Mouse (Mus musculus) stomach, embryonic 15.5 days (tissue): Measurements from ENCODE around the gene Scrg1. TPM values are rescaled to one million over a fixed set of nuclear protein-coding genes. Genes with fewer than 3 reads are reported as not detected.
A peak's percentile ranks its signal among the peaks of the same experiment; 100 is the strongest.
"Not testable (repeated sequence)": the region's sequence is repeated elsewhere in the genome, so short reads cannot be mapped to it uniquely, and the experiment has no call there.

Source experiments
- ATAC-seq: fragments of 200-750 bp; cut with Nextera tagmentation; 2 replicates; pipeline ENCODE4 v1.8.0; 2017; ENCODE audit warnings: low read depth, moderate number of reproducible peaks, moderate TSS enrichment; ENCODE audit not compliant: insufficient read depth, low FRiP score
- H3K27ac ChIP-seq: fragments of 300-500 bp; sonication (generic); 2 replicates; pipeline ENCODE4 v1.5.1; 2015; ENCODE audit warnings: mild to moderate bottlenecking, inconsistent platforms
- H3K27me3 ChIP-seq: fragments of 300-500 bp; sonication (generic); replicated peaks from 2 replicates; pipeline ENCODE4 v1.6.1; 2015; ENCODE audit warnings: inconsistent platforms
- H3K36me3 ChIP-seq: fragments of 300-500 bp; sonication (generic); 2 replicates; pipeline ENCODE4 v1.6.1; 2015; ENCODE audit warnings: inconsistent platforms
- H3K4me1 ChIP-seq: fragments of 300-500 bp; sonication (generic); 2 replicates; pipeline ENCODE4 v1.6.1; 2015; ENCODE audit warnings: inconsistent platforms
- H3K4me2 ChIP-seq: fragments of 300-500 bp; sonication (generic); 2 replicates; pipeline ENCODE4 v1.6.1; 2015; ENCODE audit warnings: mild to moderate bottlenecking, inconsistent platforms
- H3K4me3 ChIP-seq: fragments of 300-500 bp; sonication (generic); replicated peaks from 2 replicates; pipeline ENCODE4 v1.5.1; 2015; ENCODE audit warnings: inconsistent platforms
- H3K9ac ChIP-seq: fragments of 300-500 bp; sonication (generic); 2 replicates; pipeline ENCODE4 v1.6.1; 2015; ENCODE audit warnings: inconsistent platforms
- H3K9me3 ChIP-seq: fragments of 300-500 bp; sonication (generic); 2 replicates; pipeline ENCODE4 v1.6.1; 2016; ENCODE audit warnings: inconsistent platforms
- WGBS: fragments of 180-500 bp; shearing (Covaris S2); methylation state at CpG from one replicate; pipeline ENCODE4 v1.1.7; 2015; 5-methylcytosine and 5-hydroxymethylcytosine counted together
- polyA plus RNA-seq: library from polyadenylated mRNA; unstranded; fragments of >200 nt; fragmentation: Nextera tagmentation; extraction: Ambion mirVana; gene quantifications from 2 replicates; pipeline ENCODE4 v1.2.1, GENCODE M21; 2015

The Scrg1 gene
- polyA plus RNA-seq, 1 experiment from 2014 or later, result 0.53 TPM

DNA sequence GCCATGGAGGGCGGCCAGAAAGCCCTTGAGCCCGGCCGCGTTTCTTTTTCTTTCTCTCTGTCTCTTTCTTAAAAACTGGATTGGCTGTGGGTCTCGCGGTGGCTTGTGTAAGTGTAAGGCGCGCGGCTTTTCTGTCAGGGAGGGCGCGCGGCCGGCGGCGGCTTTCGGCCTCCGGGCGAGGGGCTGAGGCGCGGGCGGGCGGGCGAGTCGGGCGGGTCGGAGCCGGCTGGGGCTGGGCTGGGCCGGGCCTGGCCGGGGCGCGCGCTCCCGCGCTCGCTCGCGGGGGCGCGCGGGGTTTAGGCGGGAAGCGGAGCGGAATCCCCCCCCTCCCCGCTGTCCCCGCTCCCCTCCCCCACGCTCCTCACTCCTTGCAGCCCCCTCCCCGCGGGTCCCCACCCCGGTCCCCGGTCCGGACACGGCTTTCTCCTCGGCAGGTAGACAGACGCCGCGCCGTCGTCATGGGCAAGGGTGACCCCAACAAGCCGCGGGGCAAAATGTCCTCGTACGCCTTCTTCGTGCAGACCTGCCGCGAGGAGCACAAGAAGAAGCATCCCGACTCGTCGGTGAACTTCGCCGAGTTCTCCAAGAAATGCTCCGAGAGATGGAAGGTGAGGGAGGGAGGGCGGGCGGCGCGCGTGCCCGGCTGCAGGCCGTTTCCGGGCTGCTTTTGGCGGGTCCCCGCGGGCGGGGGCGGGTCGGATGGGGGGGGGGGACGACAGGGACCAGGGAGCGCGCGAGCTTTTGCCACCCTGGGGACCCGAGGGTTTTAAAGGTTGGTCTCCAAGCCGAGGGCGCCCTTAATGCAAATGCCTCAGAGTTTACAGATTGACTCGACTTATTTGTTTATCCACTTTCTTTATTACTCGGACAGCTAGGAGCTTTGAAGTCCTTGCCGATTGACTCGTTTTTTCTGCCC is 56.7 kb downstream of the Scrg1 start:
- H3K4me1 ChIP-seq, result 0 out of 2 replicates have a peak, but pooled peaks cover 6% of the 10 kb centered on the region
- WGBS, result under 1% methylated on average over 73 of the region's 96 CpGs
- peak overlapping the region; percentile 100 for H3K27ac ChIP-seq
- peak; percentile 13; the same call in 1 of the 2 replicates for ATAC-seq
- peaks cover 8% of the 10 kb centered on the region; the same call in 1 of the 2 replicates for H3K36me3 ChIP-seq
- H3K27me3 ChIP-seq, result no peaks in the 10 kb centered on the region
- H3K4me2 ChIP-seq, result peak overlapping the region; percentile 54
- no peaks in the 10 kb centered on the region; the same call in 1 of the 2 replicates for H3K9me3 ChIP-seq
- peak overlapping the region; percentile 90 for H3K4me3 ChIP-seq
- peak overlapping the region; percentile 98 for H3K9ac ChIP-seq

DNA sequence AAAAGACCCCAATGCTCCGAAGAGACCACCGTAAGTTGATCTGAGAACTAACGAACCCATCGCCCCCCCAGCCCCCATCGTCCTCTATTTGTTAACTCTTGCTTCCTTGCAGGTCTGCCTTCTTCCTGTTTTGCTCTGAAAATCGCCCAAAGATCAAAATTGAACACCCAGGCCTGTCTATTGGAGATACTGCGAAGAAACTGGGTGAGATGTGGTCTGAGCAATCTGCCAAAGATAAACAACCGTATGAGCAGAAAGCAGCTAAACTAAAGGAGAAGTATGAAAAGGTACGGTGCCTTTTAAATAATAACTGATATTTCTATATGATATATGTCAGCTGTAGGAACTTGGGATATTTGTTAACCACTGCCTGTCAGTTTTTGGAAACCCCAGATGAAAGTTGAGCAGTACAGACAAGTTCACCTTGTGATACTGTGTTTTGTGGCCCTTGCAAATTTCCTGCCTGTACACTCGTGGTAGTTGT is 57.5 kb downstream of the Scrg1 start:
- not testable (repeated sequence) for H3K9me3 ChIP-seq, ATAC-seq, H3K27me3 ChIP-seq, H3K36me3 ChIP-seq, H3K4me1 ChIP-seq
- WGBS, result 3% methylated on average over 10 of the region's 10 CpGs
- H3K9ac ChIP-seq, result peak overlapping the region; percentile 98; the same call in 1 of the 2 replicates
- H3K27ac ChIP-seq, result peak overlapping the region; percentile 100
- H3K4me3 ChIP-seq, result peak overlapping the region; percentile 90
- peak overlapping the region; percentile 54 for H3K4me2 ChIP-seq

DNA sequence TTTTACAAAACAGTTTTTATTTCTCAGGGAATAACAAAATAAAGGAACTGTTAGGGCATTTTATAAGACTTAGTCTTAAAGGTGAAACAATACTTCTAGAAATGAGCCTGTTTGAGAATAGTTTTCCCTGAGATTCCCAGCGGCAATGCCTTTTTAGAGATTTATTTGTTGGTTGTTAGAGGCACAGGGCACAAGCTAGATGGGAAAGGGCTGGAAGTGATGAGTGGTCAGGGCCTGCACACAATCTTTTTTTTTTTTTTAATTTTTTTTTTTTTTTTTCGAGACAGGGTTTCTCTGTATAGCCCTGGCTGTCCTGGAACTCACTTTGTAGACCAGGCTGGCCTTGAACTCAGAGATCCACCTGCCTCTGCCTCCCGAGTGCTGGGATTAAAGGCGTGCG is 61.0 kb downstream of the Scrg1 start:
- 94% methylated on average over 4 of the region's 5 CpGs for WGBS
- H3K9me3 ChIP-seq, H3K4me2 ChIP-seq, H3K27me3 ChIP-seq, H3K4me1 ChIP-seq, H3K36me3 ChIP-seq, H3K27ac ChIP-seq, ATAC-seq, H3K9ac ChIP-seq, H3K4me3 ChIP-seq: not testable (repeated sequence)

DNA sequence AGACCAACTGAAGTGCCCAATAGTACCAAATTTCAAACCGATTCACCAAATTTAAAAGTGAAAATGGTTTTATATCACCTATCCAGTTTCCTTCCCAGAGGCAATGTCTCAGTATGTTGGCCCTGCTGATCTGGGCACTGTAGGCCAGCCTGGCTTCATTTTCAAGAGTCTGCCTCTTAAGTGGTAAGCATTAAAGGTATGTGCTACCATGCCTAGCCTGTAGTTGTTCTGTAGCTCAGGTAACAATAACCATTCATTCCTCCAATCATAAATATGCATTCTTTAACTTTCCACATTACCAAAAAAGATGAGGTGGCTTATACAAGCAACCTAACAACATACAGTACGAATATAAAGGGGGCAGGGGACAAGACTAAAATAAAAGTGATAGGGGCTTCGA is 62.0 kb downstream of the Scrg1 start:
- Histone ChIP-seq H3K27ac (no peak overlapping the region), H3K4me1 (no peaks in the 10 kb centered on the region), H3K9ac (no peak overlapping the region), H3K9me3 (no peaks in the 10 kb centered on the region), H3K27me3 (no peaks in the 10 kb centered on the region), H3K4me2 (no peak overlapping the region), H3K4me3 (no peak overlapping the region), H3K36me3 (peaks cover 8% of the 10 kb centered on the region; the same call in 1 of the 2 replicates)
- 81% methylated on average over 3 of the region's 3 CpGs for WGBS
- ATAC-seq, result no peak

DNA sequence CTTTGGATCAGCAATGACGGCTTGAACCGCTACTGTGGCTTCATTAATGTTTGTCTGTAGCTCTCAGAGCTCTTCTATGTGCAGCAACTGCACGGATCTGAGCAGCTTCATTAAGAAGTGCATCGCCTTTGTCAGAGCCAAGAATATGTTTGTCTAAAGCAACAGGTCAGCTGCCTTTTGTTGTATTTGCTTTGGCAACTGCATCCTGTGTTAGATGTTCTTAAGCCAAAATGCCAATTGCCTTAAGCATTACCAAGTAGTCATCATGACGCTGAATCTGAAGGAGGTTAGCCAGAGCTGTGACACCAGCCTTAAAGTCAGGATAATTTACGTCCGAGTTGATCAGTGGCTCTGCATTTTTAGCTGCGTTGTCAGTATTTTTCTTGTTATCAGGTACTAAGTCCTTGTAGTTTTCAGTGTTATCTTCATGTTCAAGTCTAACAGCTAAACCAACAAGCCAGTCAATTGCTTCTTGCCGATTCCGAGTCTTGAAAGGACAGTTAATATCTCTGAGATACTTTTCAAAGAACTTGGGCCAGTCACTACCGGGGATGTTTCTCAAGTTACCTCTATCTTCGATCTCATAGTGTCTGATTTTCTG is 64.6 kb downstream of the Scrg1 start:
- WGBS, result 77% methylated on average over 12 of the region's 12 CpGs

More for the DNA sequence above, 64.6 kb downstream of the Scrg1 start:
- H3K4me1 ChIP-seq, result no peaks in the 10 kb centered on the region
- H3K4me3 ChIP-seq, result no peak overlapping the region
- no peak overlapping the region for H3K9ac ChIP-seq
- H3K27ac ChIP-seq, result no peak overlapping the region
- no peaks in the 10 kb centered on the region for H3K27me3 ChIP-seq
- peaks cover 8% of the 10 kb centered on the region; the same call in 1 of the 2 replicates for H3K36me3 ChIP-seq
- no peaks in the 10 kb centered on the region for H3K9me3 ChIP-seq
- ATAC-seq, result no peak
- H3K4me2 ChIP-seq, result no peak overlapping the region

Other genes with a start within 250 kb of the Scrg1 start
- gene Hand2, start 134.9 kb upstream of the Scrg1 start, polyA plus RNA-seq, result 9.4 and 9.8 TPM in 2 replicates
- gene Sap30, start 31.9 kb downstream of the Scrg1 start, polyA plus RNA-seq, result 36.9 and 37.4 TPM in 2 replicates
- 312 and 353 TPM in 2 replicates for gene Hmgb2, start 56.0 kb downstream of the Scrg1 start, polyA plus RNA-seq
- 32.1 TPM in 2 replicates for gene Galnt7, start 197.1 kb downstream of the Scrg1 start, polyA plus RNA-seq